Mouse (Mus musculus): ENCODE measurements around the gene Ap3s2.
A peak's percentile ranks its signal among the peaks of the same experiment; 100 is the strongest.

DNA sequence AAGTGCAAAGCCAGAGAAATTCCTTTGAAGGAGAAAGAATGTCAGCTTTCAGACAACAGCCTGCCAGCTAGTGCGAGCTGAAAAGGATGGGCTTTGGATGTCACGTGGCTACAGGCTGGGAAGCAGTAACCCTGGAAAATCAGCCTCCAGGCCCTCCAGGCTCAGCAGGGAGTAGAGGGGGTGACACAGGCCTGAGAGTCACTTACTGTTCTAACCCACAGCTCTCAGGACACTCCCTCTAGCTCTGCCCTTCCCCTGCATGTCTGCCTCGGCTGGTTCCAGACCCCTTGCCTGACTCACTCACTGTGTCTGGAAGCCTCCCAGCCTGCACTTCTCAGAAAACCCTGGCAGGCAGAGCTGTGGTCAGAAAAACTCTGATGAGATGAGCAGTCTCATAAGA, 39.5 kb downstream of the Ap3s2 start:
- TF ChIP-seq MAX (IDR thresholded peaks at IDR 0.05) (no peak), CTCF (IDR thresholded peaks at IDR 0.05; ENCODE audit: control insufficient read depth, insufficient read depth, insufficient read length) (no peak), USF1 (IDR thresholded peaks at IDR 0.05; ENCODE audit: low read depth) (peak; percentile 96), CEBPB (IDR thresholded peaks at IDR 0.05; ENCODE audit: low read depth) (no peak), MYOG (IDR thresholded peaks at IDR 0.05; ENCODE audit: control insufficient read depth, extremely low read depth, insufficient read length) (no peak)
